Mouse (Mus musculus) neural tube, embryonic 13.5 days (tissue): ENCODE measurements around the gene Ube2e1. TPM values are rescaled to one million over a fixed set of nuclear protein-coding genes. Genes with fewer than 3 reads are reported as not detected.
"Not testable (repeated sequence)": the region's sequence is repeated elsewhere in the genome, so short reads cannot be mapped to it uniquely, and the experiment has no call there.

Source experiments
- ATAC-seq: fragments of 200-750 bp; cut with Nextera tagmentation; 2 replicates; pipeline ENCODE4 v1.8.0; 2017; ENCODE audit warnings: low read depth, mild to moderate bottlenecking, moderate TSS enrichment, moderate library complexity
- H3K27ac ChIP-seq: fragments of 300-500 bp; sonication (generic); replicated peaks from 2 replicates; pipeline ENCODE4 v1.5.1; 2015; ENCODE audit warnings: moderate library complexity, mild to moderate bottlenecking, inconsistent platforms
- H3K27me3 ChIP-seq: fragments of 300-500 bp; sonication (generic); 2 replicates; pipeline ENCODE4 v1.6.1; 2015; ENCODE audit warnings: mild to moderate bottlenecking, inconsistent platforms
- H3K36me3 ChIP-seq: fragments of 300-500 bp; sonication (generic); 2 replicates; pipeline ENCODE4 v1.6.1; 2015; ENCODE audit warnings: mild to moderate bottlenecking, inconsistent platforms
- H3K4me1 ChIP-seq: fragments of 300-500 bp; sonication (generic); replicated peaks from 2 replicates; pipeline ENCODE4 v1.6.1; 2015; ENCODE audit warnings: inconsistent platforms
- H3K4me2 ChIP-seq: fragments of 300-500 bp; sonication (generic); 2 replicates; pipeline ENCODE4 v1.6.1; 2015; ENCODE audit warnings: inconsistent platforms, mild to moderate bottlenecking, moderate library complexity
- H3K4me3 ChIP-seq: fragments of 300-500 bp; sonication (generic); 2 replicates; pipeline ENCODE4 v1.5.1; 2015; ENCODE audit warnings: mild to moderate bottlenecking, inconsistent platforms
- H3K9ac ChIP-seq: fragments of 300-500 bp; sonication (generic); 2 replicates; pipeline ENCODE4 v1.6.1; 2015; ENCODE audit warnings: moderate library complexity, mild to moderate bottlenecking, inconsistent platforms
- H3K9me3 ChIP-seq: fragments of 300-500 bp; sonication (generic); 2 replicates; pipeline ENCODE4 v1.6.1; 2016; ENCODE audit warnings: inconsistent platforms
- WGBS: fragments of 180-500 bp; shearing (Covaris S2); methylation state at CpG from one replicate; pipeline ENCODE4 v1.1.7; 2015; 5-methylcytosine and 5-hydroxymethylcytosine counted together
- polyA plus RNA-seq: library from polyadenylated mRNA; unstranded; fragments of >200 nt; fragmentation: Nextera tagmentation; extraction: Ambion mirVana; gene quantifications from 2 replicates; pipeline ENCODE4 v1.2.1, GENCODE M21; 2015

Gene Ube2e1
- polyA plus RNA-seq, 1 experiment from 2014 or later: 225 TPM

GRCm38 (mm10) chr14:18238131-18238749 is 93.4 kb downstream of the Ube2e1 start:
- under 1% methylated on average over 67 of the region's 71 CpGs for WGBS
- no peaks in the 10 kb centered on the region for H3K27me3 ChIP-seq
- H3K4me2 ChIP-seq: peak overlapping the region; percentile 70
- no peaks in the 10 kb centered on the region for H3K9me3 ChIP-seq
- ATAC-seq: peak; percentile 97
- peaks cover 9% of the 10 kb centered on the region; the same call in 1 of the 2 replicates for H3K4me1 ChIP-seq
- H3K4me3 ChIP-seq: peak overlapping the region; percentile 86
- H3K27ac ChIP-seq: peak overlapping the region; percentile 85
- no peaks in the 10 kb centered on the region for H3K36me3 ChIP-seq
- H3K9ac ChIP-seq: peak overlapping the region; percentile 76

DNA sequence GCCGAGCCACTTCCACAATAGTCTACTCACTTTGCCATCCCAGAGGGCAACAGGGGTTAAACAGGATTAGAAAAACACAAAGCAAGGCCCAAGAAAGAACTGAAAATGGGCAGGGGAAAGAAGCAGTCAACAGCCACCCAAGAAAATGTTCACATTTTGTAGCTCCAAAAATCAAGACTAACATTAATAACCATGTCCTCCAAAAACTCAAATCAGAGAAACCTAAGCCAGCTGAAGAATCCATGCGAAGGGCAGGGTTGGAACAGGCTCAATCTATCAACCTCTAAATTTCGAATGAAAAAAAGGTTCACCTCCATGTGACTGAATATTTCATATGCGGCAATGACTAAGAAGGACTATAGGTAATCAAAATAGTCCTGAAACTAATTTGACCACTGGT is 94.3 kb downstream of the Ube2e1 start:
- Histone ChIP-seq H3K36me3 (no peaks in the 10 kb centered on the region), H3K27ac (no peak overlapping the region), H3K4me2 (peak overlapping the region; percentile 70), H3K4me1 (peaks cover 9% of the 10 kb centered on the region; the same call in 1 of the 2 replicates), H3K9me3 (no peaks in the 10 kb centered on the region), H3K4me3 (peak overlapping the region; percentile 86), H3K27me3 (no peaks in the 10 kb centered on the region), H3K9ac (no peak overlapping the region)
- no peak for ATAC-seq
- WGBS: 66% methylated on average over 4 of the region's 4 CpGs

DNA sequence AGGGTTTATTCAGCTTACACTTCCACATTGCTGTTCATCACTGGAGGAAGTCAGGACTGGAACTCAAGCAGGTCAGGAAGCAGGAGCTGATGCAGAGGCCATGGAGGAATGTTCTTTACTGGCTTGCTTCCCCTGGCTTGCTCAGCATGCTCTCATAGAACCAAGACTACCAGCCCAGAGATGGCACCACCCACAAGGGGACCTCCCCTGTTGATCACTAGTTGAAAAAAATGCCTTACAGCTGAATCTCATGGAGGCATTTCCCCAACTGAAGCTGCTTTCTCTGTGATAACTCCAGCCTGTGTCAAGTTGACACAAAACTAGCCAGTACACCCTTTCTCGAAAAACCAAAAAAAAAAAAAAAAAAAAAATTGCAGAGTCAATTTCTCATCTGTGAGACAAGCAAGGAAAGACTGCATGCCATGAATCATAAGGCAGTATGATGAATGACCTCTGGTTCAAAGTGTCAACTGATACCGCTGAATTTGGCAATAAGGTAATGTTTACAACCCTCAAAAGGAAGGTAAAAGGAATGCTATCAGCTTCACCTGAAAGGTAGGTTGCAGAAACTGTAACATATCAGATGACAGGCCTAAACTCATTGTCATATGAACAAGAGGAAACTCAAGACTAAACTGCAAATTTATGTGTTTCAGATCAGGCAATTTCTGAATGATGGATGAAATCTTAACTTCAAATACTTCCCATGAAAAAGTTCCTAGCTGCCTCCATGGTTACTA is 95.0 kb downstream of the Ube2e1 start:
- ATAC-seq: not testable (repeated sequence)

DNA sequence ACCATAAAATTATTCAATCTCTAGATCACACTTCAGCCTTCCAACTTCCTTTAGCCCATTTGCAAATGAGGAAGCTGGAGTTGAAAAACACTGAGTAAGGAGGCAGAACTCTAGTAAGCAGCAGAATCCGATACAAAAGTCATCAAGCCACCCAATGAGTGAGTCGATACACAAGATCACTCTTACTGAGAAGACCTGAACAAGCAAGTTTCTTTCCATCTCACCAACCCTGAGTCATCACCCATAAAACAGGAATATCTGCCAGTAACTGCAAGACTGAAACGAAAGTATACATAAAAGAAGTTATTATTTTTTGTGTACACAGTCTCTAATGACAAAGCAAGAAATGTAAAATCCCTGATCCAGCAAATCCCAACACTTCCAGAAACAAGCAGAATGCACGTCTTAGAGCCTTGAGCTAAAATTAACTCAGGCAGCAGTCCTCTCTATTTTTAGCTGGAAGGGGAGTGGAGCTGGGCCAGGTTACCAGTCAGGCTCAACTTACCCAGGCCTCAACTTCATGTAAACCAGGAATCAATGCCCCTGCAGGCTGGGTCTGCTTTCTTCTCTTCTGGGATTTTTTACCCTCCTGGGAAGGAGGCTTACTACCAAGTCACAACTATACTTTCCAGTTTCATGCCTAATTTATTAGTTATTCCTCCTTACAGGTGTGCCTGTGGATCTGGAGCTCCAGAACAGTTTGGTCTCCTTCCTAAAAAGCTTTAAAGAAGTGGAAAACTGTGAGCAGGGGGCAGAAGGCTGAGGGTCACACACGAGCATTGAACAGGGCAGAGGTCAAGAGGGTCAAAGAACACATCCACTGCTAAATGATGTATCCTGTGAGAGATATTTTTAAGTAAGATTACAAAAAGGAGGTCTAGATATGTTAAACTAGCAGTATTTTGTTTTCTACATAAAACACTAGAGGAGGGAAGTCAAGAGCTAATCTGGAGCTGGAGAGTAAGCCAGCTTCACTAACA is 97.4 kb downstream of the Ube2e1 start:
- ATAC-seq: no peak
- Histone ChIP-seq H3K4me3 (no peak overlapping the region), H3K9me3 (no peaks in the 10 kb centered on the region), H3K36me3 (no peaks in the 10 kb centered on the region), H3K9ac (no peak overlapping the region), H3K4me1 (peaks cover 6% of the 10 kb centered on the region; the same call in 1 of the 2 replicates), H3K27ac (no peak overlapping the region), H3K27me3 (no peaks in the 10 kb centered on the region), H3K4me2 (no peak overlapping the region)
- WGBS: 68% methylated on average over 5 of the region's 5 CpGs

More for the DNA sequence above, 95.0 kb downstream of the Ube2e1 start:
- H3K27me3 ChIP-seq, H3K4me3 ChIP-seq, H3K4me2 ChIP-seq, H3K4me1 ChIP-seq, H3K27ac ChIP-seq, H3K9ac ChIP-seq, H3K36me3 ChIP-seq, H3K9me3 ChIP-seq: not testable (repeated sequence)
- 87% methylated on average over 2 of the region's 2 CpGs for whole genome bisulfite sequencing

- Histone ChIP-seq H3K4me1 (peaks cover 6% of the 10 kb centered on the region; the same call in 1 of the 2 replicates), H3K27ac (no peak overlapping the region), H3K9ac (no peak overlapping the region), H3K4me3 (no peak overlapping the region), H3K36me3 (no peaks in the 10 kb centered on the region), H3K9me3 (no peaks in the 10 kb centered on the region), H3K27me3 (no peaks in the 10 kb centered on the region), H3K4me2 (no peak overlapping the region)
- 92% methylated on average over 2 of the region's 2 CpGs for WGBS
- ATAC-seq: no peak
These were observed 98.6 kb downstream of the Ube2e1 start for GRCm38 (mm10) chr14:18233076-18233475.

Other genes starting within 250 kb of the Ube2e1 start
- 3.9 and 4.5 TPM in 2 replicates for gene Nr1d2, start 92.7 kb downstream of the Ube2e1 start, polyA plus RNA-seq
- gene Nkiras1, start 60.7 kb downstream of the Ube2e1 start, polyA plus RNA-seq: 47.9 and 53.3 TPM in 2 replicates
- gene Rpl15, start 60.5 kb downstream of the Ube2e1 start, polyA plus RNA-seq: 273 and 319 TPM in 2 replicates